Mouse (Mus musculus) adrenal gland, postnatal 10 days (tissue): ENCODE data around the gene Nup37. TPM values are rescaled to one million over a fixed set of nuclear protein-coding genes. Genes with fewer than 3 reads are reported as not detected.

Source experiments
- DNase-seq: peaks from one replicate; pipeline ENCODE4 v3.0.0; 2021; ENCODE audit warnings: mixed read lengths
- total RNA-seq, 2 experiments: library from RNA; stranded (reverse); gene quantifications; 2 replicates each; pipeline ENCODE4 v1.2.3; 2021

Gene Nup37
- total RNA-seq, 2 experiments from 2014 or later = 13.6 to 18.3 TPM

- DNase-seq = no peak
These were observed 81.2 kb downstream of the Nup37 start for GRCm38 (mm10) chr10:88227962-88228361.

Other genes starting within 250 kb of the Nup37 start
- not detected for gene Pmch, start 55.9 kb upstream of the Nup37 start, total RNA-seq
- 1 to 10 TPM; 2.9 to 4.4 TPM for gene Parpbp, start 51 bp upstream of the Nup37 start, total RNA-seq
- gene Washc3, start 54.1 kb downstream of the Nup37 start, total RNA-seq = 10 to 100 TPM; 51.7 to 51.9 TPM
- 1 to 10 TPM; 5.0 to 6.5 TPM for gene Dram1, start 232.1 kb downstream of the Nup37 start, total RNA-seq
- gene Gnptab, start 232.1 kb downstream of the Nup37 start, total RNA-seq = 10 to 100 TPM; 20.0 to 33.8 TPM